Mouse (Mus musculus): ENCODE data around the gene Prss43.
"Not testable (repeated sequence)": the region's sequence is repeated elsewhere in the genome, so short reads cannot be mapped to it uniquely, and the experiment has no call there.

Prss43 gene

GRCm38 (mm10) chr9:110826390-110826789 is at the start of gene Prss43:
TSS of gene Prss43 (plus strand) at chr9:110826690.
- DNase-seq (ENCODE audit: low spot score), result no peak

GRCm38 (mm10) chr9:110778100-110778499 is 48.4 kb upstream of the Prss43 start:
- DNase-seq (ENCODE audit: low spot score), result no peak

DNA sequence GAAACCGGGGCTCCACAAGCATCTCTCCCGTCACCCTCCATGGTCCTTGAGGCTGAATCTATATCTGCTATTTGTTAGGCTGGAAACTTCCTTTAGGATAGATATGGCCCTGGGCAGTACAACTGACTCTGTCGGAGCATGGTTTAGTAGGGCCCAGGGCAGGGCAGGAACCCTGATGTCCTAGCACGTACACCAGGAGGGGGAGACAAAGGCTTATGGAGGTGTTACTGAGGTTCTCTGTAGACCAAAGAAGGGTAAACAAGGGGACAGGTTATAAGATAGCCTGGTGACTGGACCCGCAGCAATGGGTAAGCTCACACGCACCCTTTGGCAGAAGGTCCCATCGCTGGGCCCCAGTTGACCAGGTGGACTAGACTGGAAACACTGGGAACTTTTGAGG is 47.9 kb upstream of the Prss43 start:
- no peak for DNase-seq (ENCODE audit: low spot score)

DNA sequence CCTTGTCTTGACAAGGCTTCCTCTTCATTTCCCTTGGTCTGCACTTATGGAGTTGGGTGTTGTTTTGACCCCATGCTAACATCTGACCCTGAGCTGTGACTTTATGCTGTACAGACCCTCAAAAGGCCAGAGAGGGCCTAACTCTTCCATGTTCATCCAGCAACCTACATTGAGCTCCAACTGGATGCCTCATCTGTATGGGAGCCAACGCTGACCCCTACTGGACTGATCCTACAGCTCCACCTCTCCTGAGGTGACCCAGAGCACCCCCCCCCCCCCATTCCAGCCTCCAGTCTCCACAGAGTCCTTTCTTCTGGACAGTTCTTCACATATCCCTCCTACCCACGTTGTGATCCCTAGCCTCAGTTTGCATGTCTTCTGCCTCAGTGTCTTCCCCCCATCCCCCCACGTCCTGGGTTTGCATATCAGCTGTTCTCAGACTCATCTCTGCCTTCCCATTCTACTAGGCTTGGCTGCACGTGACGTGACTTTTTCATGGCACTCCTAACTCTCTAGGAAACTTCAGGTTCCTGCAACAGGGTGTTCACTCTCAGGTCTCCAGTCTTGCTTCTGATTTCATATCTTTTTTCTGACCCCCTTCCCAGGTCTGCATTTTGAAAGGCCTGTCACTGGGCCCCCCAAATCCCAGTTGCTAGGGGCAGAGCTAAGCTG is 47.1 kb upstream of the Prss43 start:
- no peak for DNase-seq (ENCODE audit: low spot score)

DNA sequence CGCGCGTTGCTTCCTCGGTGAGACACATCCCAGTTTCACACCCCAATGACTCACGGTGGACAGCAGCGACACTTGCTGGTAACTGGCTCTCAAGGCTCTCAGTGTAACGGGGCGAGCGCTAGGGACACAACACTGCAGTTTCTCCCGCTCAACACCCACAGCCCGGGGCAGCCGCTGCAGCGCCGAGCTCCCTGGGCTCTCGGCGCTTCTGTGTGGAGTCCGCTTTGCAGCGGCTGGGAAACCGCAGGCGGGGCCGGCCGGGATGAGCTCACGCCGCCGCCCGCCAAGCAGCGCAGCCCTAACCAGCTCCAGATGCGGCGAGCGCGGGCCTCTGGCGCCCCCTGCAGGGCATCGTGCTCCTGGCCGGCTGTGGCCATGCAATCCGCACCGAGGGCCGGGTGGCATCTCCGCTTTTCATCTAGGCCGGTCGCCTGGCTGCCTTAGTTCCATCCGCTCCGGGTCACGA is 45.2 kb upstream of the Prss43 start:
- DNase-seq (ENCODE audit: low spot score), result peak; percentile 95

GRCm38 (mm10) chr9:110781731-110782130 is 44.8 kb upstream of the Prss43 start:
- peak; percentile 85 for DNase-seq (ENCODE audit: low spot score)

GRCm38 (mm10) chr9:110783611-110784010 is 42.9 kb upstream of the Prss43 start:
- DNase-seq (ENCODE audit: low spot score), result no peak

- no peak for DNase-seq (ENCODE audit: low spot score)
Observed at GRCm38 (mm10) chr9:110788169-110788568, 38.3 kb upstream of the Prss43 start.

DNA sequence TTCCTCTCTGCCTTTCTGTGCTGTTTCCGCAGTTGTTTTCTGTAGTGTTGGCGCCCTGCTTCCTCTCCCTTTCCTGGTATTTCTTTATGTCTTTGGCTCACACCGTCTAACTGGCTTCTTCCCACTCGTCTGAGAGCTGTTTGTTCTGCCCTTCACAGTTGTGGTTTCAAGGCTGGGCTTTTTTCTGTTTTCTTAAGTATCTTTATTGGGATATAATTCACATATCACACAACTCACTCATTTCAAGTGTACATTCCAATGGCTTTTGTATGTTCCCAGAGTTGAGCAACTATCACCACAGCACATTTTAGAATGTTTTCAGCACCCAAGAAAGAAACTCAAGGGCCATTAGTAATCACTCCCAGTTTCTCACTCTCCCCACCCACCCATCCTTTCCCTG is 36.0 kb upstream of the Prss43 start:
- no peak for DNase-seq (ENCODE audit: low spot score)

DNA sequence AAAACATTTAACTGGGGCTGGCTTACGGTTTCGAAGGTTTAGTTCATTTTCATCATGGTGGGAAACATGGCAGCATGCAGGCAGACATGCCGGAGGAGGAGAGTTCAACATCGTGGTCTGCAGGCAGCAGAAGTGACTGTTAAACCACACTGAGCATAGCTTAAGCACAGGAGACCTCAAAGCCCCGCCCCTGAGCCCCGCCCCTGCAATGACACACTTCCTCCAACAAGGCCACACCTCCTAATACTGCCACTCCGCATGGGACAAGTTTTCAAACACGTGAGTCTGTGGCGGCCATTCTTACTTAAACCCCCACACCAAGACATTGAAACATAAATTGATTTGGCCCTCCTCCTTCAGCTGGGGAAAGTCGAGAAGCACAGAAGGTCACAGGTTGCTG is 29.5 kb upstream of the Prss43 start:
- no peak for DNase-seq (ENCODE audit: low spot score)

GRCm38 (mm10) chr9:110797866-110798265 is 28.6 kb upstream of the Prss43 start, which contains the start of gene Prss42:
TSS of gene Prss42 (plus strand) at chr9:110798166.
- no peak for DNase-seq (ENCODE audit: low spot score)

GRCm38 (mm10) chr9:110800834-110801479 is 25.5 kb upstream of the Prss43 start:
- DNase-seq (ENCODE audit: low spot score), result no peak

GRCm38 (mm10) chr9:110803294-110803693 is 23.2 kb upstream of the Prss43 start:
- no peak for DNase-seq (ENCODE audit: low spot score)

GRCm38 (mm10) chr9:110810051-110810450 is 16.4 kb upstream of the Prss43 start:
- no peak for DNase-seq (ENCODE audit: low spot score)

GRCm38 (mm10) chr9:110813789-110814188 is 12.7 kb upstream of the Prss43 start, which contains the start of gene Prss44:
TSS of gene Prss44 (plus strand) at chr9:110813994.
- no peak for DNase-seq (ENCODE audit: low spot score)

- not testable (repeated sequence) for DNase-seq (ENCODE audit: low spot score)
Observed at GRCm38 (mm10) chr9:110820546-110820945, 5.9 kb upstream of the Prss43 start.

DNA sequence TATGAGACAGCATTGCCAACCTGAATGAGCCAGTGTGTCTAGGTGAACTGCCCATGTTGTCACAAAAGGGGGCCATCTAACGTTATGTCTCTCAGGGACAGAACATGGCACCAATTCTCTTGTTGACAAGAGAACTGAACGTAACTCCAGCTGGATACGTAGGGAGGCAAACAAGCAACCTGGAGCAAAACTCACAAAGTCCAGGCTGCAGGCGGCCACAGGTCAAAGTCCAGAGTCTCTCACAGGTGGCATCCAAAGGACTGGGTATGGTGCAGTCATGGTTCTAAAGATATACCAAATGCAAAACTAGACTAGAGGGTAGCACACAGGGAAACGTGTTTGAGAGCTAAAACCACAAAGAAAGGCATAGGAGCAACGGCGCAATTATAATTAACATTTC is 5.1 kb upstream of the Prss43 start:
- no peak for DNase-seq (ENCODE audit: low spot score)

DNA sequence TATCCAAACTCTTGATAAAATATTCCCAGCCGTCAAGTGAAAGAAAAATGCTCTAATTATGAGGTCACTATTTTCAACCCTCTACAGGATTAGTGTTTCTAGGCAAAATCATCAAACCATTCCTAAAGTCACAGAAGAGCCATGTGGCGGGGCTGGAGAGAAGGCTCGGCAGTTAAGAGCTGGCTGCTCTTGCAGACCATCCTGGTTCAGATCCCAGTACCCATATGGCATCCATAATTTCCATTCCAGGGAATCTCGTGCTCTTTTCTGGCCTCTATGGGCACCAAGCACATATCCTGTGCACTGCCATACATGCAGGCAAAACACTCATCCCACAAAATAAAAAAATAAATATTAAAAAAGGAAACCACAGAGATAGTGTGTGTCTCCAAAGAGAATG is 1.1 kb upstream of the Prss43 start:
- no peak for DNase-seq (ENCODE audit: low spot score)

DNA sequence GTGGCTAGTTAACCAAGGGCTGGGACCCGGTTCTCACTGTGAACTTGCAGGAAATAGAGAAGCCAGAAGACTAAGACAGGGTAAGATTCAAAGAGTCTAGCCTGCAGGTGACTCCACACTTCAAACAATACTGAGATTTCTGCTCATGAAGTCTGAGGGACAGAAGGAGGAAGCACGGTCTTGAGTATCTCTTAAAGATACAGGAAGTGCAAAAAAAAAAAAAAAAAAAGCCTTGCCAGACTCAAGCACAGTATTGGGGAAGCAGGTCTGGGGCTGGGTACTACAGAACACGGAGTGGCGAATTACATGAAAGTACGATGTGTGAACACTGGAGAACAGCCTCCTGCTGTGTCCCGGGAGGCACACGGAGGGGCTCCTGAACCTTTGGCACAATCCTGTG is 658 bp upstream of the Prss43 start:
- DNase-seq (ENCODE audit: low spot score), result no peak

GRCm38 (mm10) chr9:110833021-110833420 is 6.5 kb downstream of the Prss43 start:
- DNase-seq (ENCODE audit: low spot score), result no peak

GRCm38 (mm10) chr9:110834411-110834810 is 7.9 kb downstream of the Prss43 start, which contains the start of gene Prss45:
TSS of gene Prss45 (plus strand) at chr9:110834588.
- DNase-seq (ENCODE audit: low spot score), result no peak

DNA sequence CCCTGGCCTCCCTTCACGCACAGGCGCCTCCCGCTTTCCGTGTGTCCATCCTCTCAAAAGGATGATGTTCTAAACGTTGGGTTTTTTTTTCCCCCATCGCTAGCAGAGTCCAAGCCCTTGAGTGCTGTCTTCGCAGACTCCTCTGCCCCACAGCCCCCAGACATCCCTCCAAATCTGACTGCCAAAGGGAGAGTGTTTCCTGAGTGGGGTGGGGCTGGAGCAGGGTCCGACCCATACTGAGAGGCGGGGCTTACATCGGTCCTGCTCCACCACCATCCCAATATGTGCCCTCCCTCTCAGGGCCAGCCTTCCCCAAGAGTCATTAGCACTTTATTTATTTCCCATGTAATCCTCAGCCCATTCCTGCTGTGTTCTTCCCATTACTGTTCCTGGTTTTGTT is 8.5 kb downstream of the Prss43 start:
- no peak for DNase-seq (ENCODE audit: low spot score)

DNA sequence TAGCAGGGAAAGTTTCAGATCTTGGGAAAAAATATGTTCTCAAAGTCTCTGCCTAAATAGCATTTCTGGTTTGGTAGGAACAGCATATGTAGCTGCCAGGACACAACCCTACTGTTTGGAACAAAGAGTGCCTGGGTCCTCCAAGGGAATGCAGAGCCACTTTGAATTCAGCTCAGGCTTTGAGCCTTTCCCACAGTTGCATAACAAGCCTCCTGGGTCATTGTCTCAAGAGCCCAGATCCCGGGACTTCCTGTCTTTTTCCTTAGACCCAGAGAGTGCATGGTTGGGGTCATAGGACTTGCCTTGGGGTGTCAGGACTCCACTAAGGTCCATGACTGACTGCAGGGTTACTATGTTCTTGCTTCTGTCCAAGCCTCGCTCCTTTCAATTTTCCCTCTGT is 9.6 kb downstream of the Prss43 start:
- no peak for DNase-seq (ENCODE audit: low spot score)

DNA sequence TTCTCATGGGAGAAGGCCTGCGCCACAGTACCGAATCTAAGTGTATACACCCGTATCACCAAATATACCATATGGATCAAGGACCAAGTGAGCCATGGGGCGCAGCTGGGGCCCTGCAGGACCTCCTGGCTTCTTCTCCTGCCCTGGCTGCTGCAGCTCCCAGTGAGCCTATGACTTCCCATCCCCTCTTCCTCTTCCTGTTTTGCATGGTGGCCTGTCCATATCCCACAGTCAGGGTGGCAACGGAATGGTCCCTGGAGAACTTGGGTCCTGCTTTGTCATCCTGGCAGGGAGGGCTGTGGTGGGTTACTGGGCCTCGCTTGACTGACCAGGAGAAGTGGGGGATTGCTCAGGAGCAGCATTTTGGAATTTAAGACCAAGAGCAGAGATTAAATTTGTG is 14.4 kb downstream of the Prss43 start:
- DNase-seq (ENCODE audit: low spot score), result no peak

Data from ovary, postnatal 10 days (tissue).